Mouse (Mus musculus): ENCODE measurements around the gene Glrx. TPM values are rescaled to one million over a fixed set of nuclear protein-coding genes. Genes with fewer than 3 reads are reported as not detected.
"Not testable (repeated sequence)": the region's sequence is repeated elsewhere in the genome, so short reads cannot be mapped to it uniquely, and the experiment has no call there.

Glrx gene
- polyA plus RNA-seq, 1 experiment from 2014 or later: 26.4 TPM

- H3K4me3 ChIP-seq: no peak overlapping the region
- H3K36me3 ChIP-seq (ENCODE audit: poor library complexity, severe bottlenecking): no peaks in the 10 kb centered on the region
- 0 out of 2 replicates have a peak, but pooled peaks have one; percentile 10 for ATAC-seq
- no peaks in the 10 kb centered on the region for H3K4me1 ChIP-seq
- no peaks in the 10 kb centered on the region for H3K9me3 ChIP-seq (replicated peaks)
- H3K4me2 ChIP-seq: no peak overlapping the region
- no peaks in the 10 kb centered on the region for H3K27me3 ChIP-seq
- 53% methylated on average over 3 of the region's 3 CpGs for WGBS
- H3K9ac ChIP-seq: no peak overlapping the region
- no peak overlapping the region for H3K27ac ChIP-seq
Observed at GRCm38 (mm10) chr13:75818945-75819706, 20.5 kb upstream of the Glrx start.

GRCm38 (mm10) chr13:75819898-75820297, 19.8 kb upstream of the Glrx start:
- H3K9ac ChIP-seq: no peak overlapping the region
- ATAC-seq: no peak
- H3K27me3 ChIP-seq: no peaks in the 10 kb centered on the region
- H3K4me3 ChIP-seq: no peak overlapping the region
- H3K36me3 ChIP-seq (ENCODE audit: poor library complexity, severe bottlenecking): no peaks in the 10 kb centered on the region
- H3K27ac ChIP-seq: no peak overlapping the region
- no peaks in the 10 kb centered on the region for H3K4me1 ChIP-seq
- no peaks in the 10 kb centered on the region for H3K9me3 ChIP-seq (replicated peaks)
- H3K4me2 ChIP-seq: no peak overlapping the region

GRCm38 (mm10) chr13:75822366-75822765, 17.3 kb upstream of the Glrx start:
- ATAC-seq; H3K9ac ChIP-seq; H3K36me3 ChIP-seq (ENCODE audit: poor library complexity, severe bottlenecking); H3K4me1 ChIP-seq; H3K9me3 ChIP-seq (replicated peaks); H3K4me2 ChIP-seq; H3K4me3 ChIP-seq; H3K27ac ChIP-seq; H3K27me3 ChIP-seq: not testable (repeated sequence)
- WGBS: 77% methylated on average over 4 of the region's 4 CpGs

GRCm38 (mm10) chr13:75823201-75823600, 16.5 kb upstream of the Glrx start:
- ATAC-seq: no peak
- Histone ChIP-seq H3K9me3 (replicated peaks) (no peaks in the 10 kb centered on the region), H3K27me3 (no peaks in the 10 kb centered on the region), H3K4me1 (no peaks in the 10 kb centered on the region), H3K27ac (no peak overlapping the region), H3K36me3 (ENCODE audit: poor library complexity, severe bottlenecking) (no peaks in the 10 kb centered on the region), H3K9ac (no peak overlapping the region), H3K4me2 (no peak overlapping the region), H3K4me3 (no peak overlapping the region)
- 88% methylated on average over 9 of the region's 9 CpGs for WGBS

GRCm38 (mm10) chr13:75824611-75825319, 14.9 kb upstream of the Glrx start:
- no peaks in the 10 kb centered on the region for H3K4me1 ChIP-seq
- H3K36me3 ChIP-seq (ENCODE audit: poor library complexity, severe bottlenecking): no peaks in the 10 kb centered on the region
- no peak overlapping the region for H3K4me3 ChIP-seq
- H3K27me3 ChIP-seq: no peaks in the 10 kb centered on the region
- no peaks in the 10 kb centered on the region for H3K9me3 ChIP-seq (replicated peaks)
- no peak overlapping the region for H3K4me2 ChIP-seq
- no peak for ATAC-seq
- H3K9ac ChIP-seq: no peak overlapping the region
- 86% methylated on average over 5 of the region's 5 CpGs for WGBS
- H3K27ac ChIP-seq: no peak overlapping the region

- WGBS: 92% methylated on average over 1 of the region's 1 CpGs
- no peak for ATAC-seq
Observed at GRCm38 (mm10) chr13:75825388-75825787, 14.3 kb upstream of the Glrx start.

GRCm38 (mm10) chr13:75830708-75831107, 9.0 kb upstream of the Glrx start:
- no peak overlapping the region for H3K9ac ChIP-seq
- ATAC-seq: no peak
- no peak overlapping the region for H3K4me3 ChIP-seq
- no peaks in the 10 kb centered on the region for H3K36me3 ChIP-seq (ENCODE audit: poor library complexity, severe bottlenecking)
- H3K9me3 ChIP-seq (replicated peaks): no peaks in the 10 kb centered on the region
- WGBS: 97% methylated on average over 1 of the region's 1 CpGs
- no peak overlapping the region for H3K4me2 ChIP-seq
- no peak overlapping the region for H3K27ac ChIP-seq
- H3K4me1 ChIP-seq: no peaks in the 10 kb centered on the region
- no peaks in the 10 kb centered on the region for H3K27me3 ChIP-seq

More at GRCm38 (mm10) chr13:75825388-75825787, 14.3 kb upstream of the Glrx start:
- H3K27me3 ChIP-seq: no peaks in the 10 kb centered on the region
- no peak overlapping the region for H3K27ac ChIP-seq
- no peak overlapping the region for H3K9ac ChIP-seq
- H3K4me2 ChIP-seq: no peak overlapping the region
- no peaks in the 10 kb centered on the region for H3K9me3 ChIP-seq (replicated peaks)
- no peaks in the 10 kb centered on the region for H3K36me3 ChIP-seq (ENCODE audit: poor library complexity, severe bottlenecking)
- no peaks in the 10 kb centered on the region for H3K4me1 ChIP-seq
- H3K4me3 ChIP-seq: no peak overlapping the region

GRCm38 (mm10) chr13:75831710-75832109, 8.0 kb upstream of the Glrx start:
- Histone ChIP-seq H3K27me3 (no peaks in the 10 kb centered on the region), H3K27ac (no peak overlapping the region), H3K9me3 (replicated peaks) (no peaks in the 10 kb centered on the region), H3K36me3 (ENCODE audit: poor library complexity, severe bottlenecking) (no peaks in the 10 kb centered on the region), H3K4me2 (no peak overlapping the region), H3K9ac (no peak overlapping the region), H3K4me3 (no peak overlapping the region), H3K4me1 (no peaks in the 10 kb centered on the region)
- no peak for ATAC-seq
- 85% methylated on average over 6 of the region's 6 CpGs for WGBS

GRCm38 (mm10) chr13:75832697-75833096, 7.0 kb upstream of the Glrx start:
- ATAC-seq: no peak
- Histone ChIP-seq H3K4me2 (no peak overlapping the region), H3K9me3 (replicated peaks) (no peaks in the 10 kb centered on the region), H3K9ac (no peak overlapping the region), H3K27me3 (no peaks in the 10 kb centered on the region), H3K4me1 (no peaks in the 10 kb centered on the region), H3K36me3 (ENCODE audit: poor library complexity, severe bottlenecking) (no peaks in the 10 kb centered on the region), H3K27ac (no peak overlapping the region), H3K4me3 (no peak overlapping the region)

GRCm38 (mm10) chr13:75833499-75833898, 6.2 kb upstream of the Glrx start:
- Histone ChIP-seq H3K9me3 (replicated peaks) (no peaks in the 10 kb centered on the region), H3K9ac (no peak overlapping the region), H3K27me3 (no peaks in the 10 kb centered on the region), H3K36me3 (ENCODE audit: poor library complexity, severe bottlenecking) (no peaks in the 10 kb centered on the region), H3K4me2 (no peak overlapping the region), H3K4me3 (no peak overlapping the region), H3K27ac (no peak overlapping the region), H3K4me1 (no peaks in the 10 kb centered on the region)
- ATAC-seq: no peak; the same call in 1 of the 2 replicates

- no peaks in the 10 kb centered on the region for H3K27me3 ChIP-seq
- 64% methylated on average over 2 of the region's 2 CpGs for WGBS
- H3K4me3 ChIP-seq: no peak overlapping the region
- no peaks in the 10 kb centered on the region for H3K9me3 ChIP-seq (replicated peaks)
- no peak overlapping the region for H3K9ac ChIP-seq
- peaks cover 4% of the 10 kb centered on the region for H3K4me1 ChIP-seq
- H3K27ac ChIP-seq: no peak overlapping the region
- H3K36me3 ChIP-seq (ENCODE audit: poor library complexity, severe bottlenecking): no peaks in the 10 kb centered on the region
- ATAC-seq: no peak
- no peak overlapping the region for H3K4me2 ChIP-seq
Observed at GRCm38 (mm10) chr13:75835461-75835860, 4.2 kb upstream of the Glrx start.

- H3K27me3 ChIP-seq: no peaks in the 10 kb centered on the region
- no peak overlapping the region for H3K9ac ChIP-seq
- H3K27ac ChIP-seq: no peak overlapping the region
- no peak overlapping the region for H3K4me2 ChIP-seq
- no peaks in the 10 kb centered on the region for H3K9me3 ChIP-seq (replicated peaks)
- no peak overlapping the region for H3K4me3 ChIP-seq
- 97% methylated on average over 4 of the region's 4 CpGs for WGBS
- H3K4me1 ChIP-seq: peaks cover 16% of the 10 kb centered on the region
- no peak for ATAC-seq
- H3K36me3 ChIP-seq (ENCODE audit: poor library complexity, severe bottlenecking): no peaks in the 10 kb centered on the region
Observed at GRCm38 (mm10) chr13:75838506-75838905, 1.2 kb upstream of the Glrx start.
